Mouse (Mus musculus): Measurements from ENCODE around the gene Auts2. TPM values are rescaled to one million over a fixed set of nuclear protein-coding genes. Genes with fewer than 3 reads are reported as not detected.
A peak's percentile ranks its signal among the peaks of the same experiment; 100 is the strongest.

Gene Auts2
- polyA plus RNA-seq, 1 experiment from 2014 or later, result 74.1 TPM

DNA sequence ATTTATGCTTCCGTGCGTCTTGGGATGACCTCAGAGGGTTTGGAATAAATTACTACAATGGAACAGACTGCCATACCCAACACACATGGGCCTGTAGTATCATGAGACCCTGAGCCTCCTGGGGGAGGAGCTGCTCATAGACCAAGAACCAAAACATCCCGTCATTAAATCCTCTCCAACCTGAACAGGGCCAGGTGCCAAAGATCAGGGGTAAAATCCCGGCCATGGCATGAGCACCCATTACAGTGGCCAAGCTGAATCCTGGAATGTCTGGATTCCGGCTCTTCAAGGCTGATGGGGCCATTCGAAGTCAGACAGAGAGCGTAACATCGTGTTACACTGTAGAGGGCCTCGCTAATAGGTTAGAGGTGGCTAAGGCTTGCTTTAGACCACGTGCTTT, 932.4 kb downstream of the Auts2 start:
- no peaks in the 10 kb centered on the region for H3K36me3 ChIP-seq
- peaks cover 21% of the 10 kb centered on the region; the same call in 1 of the 2 replicates for H3K4me1 ChIP-seq
- H3K9me3 ChIP-seq, result no peaks in the 10 kb centered on the region
- ATAC-seq (ENCODE audit: low FRiP score, low read depth), result no peak
- H3K27me3 ChIP-seq (replicated peaks), result peaks cover 17% of the 10 kb centered on the region
- no peak overlapping the region for H3K9ac ChIP-seq
- peak overlapping the region; percentile 70 for H3K4me2 ChIP-seq (replicated peaks)
- H3K4me3 ChIP-seq, result no peak overlapping the region
- 86% methylated on average over 10 of the region's 10 CpGs for WGBS
- no peak overlapping the region for H3K27ac ChIP-seq

DNA sequence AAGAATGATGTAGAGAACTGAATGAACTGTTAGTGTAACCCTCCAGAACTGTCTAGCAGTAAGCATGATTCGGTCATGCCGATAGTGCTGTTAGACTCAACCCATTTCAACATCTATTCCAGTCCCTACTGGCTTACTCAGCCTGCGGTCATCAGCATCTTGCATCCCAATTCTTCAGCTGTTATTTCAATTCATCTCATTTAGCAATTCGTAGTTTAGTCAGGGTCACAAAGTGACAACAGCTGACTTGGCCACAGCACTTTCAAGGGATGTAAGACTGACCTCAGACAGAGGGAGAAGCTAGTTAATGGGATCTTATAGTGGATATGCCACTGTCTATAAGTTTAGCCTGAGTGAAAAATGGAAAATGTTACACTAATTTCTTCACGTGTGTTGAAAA, 936.4 kb downstream of the Auts2 start:
- H3K27ac ChIP-seq, result no peak overlapping the region
- H3K27me3 ChIP-seq (replicated peaks), result peaks cover 8% of the 10 kb centered on the region; the same call in 1 of the 2 replicates
- no peak overlapping the region for H3K4me2 ChIP-seq (replicated peaks)
- no peak overlapping the region for H3K9ac ChIP-seq
- no peak overlapping the region for H3K4me3 ChIP-seq
- H3K36me3 ChIP-seq, result no peaks in the 10 kb centered on the region
- WGBS, result 91% methylated on average over 5 of the region's 5 CpGs
- ATAC-seq (ENCODE audit: low FRiP score, low read depth), result no peak
- H3K9me3 ChIP-seq, result no peaks in the 10 kb centered on the region
- peaks cover 29% of the 10 kb centered on the region for H3K4me1 ChIP-seq

DNA sequence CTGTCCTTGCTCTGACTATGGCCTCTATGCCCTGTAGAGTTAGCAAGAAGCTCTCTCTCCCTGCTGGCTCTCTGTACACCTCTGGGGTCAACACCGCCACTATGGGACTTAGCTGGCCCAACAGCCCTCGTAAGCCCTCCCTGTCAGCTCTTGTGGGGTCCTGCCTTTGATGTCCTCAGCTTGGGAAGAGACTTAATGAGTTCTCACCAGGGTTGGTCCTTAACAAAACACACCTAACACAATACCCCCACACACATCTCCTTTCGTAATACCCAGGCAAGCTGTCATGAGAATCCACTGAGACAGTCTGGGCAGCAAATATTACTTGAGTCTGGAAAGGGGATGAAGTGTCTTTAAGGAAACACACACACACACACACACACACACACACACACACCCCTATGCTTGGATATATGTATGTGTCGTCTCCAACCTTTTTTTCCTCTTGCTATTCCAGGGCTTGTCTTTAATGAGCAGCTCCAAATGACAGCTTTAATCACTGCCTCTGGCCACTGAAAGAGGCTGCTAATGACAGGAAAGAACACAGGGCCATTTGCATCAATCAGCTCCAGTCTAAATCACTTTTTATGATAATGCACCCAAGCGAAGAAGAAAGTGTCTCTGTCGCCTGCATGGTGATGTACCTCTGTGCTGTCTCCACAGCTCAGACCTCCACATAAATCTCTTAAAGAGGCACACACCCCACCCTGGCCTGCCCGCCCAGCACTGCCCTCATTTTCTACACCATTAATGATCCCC, 941.0 kb downstream of the Auts2 start:
- H3K4me1 ChIP-seq, result peaks cover 45% of the 10 kb centered on the region
- no peak overlapping the region for H3K4me3 ChIP-seq
- peak overlapping the region; percentile 71; the same call in 1 of the 2 replicates for H3K27ac ChIP-seq
- peak overlapping the region; percentile 30 for H3K4me2 ChIP-seq (replicated peaks)
- no peaks in the 10 kb centered on the region for H3K9me3 ChIP-seq
- no peaks in the 10 kb centered on the region for H3K36me3 ChIP-seq
- peak; percentile 76 for ATAC-seq (ENCODE audit: low FRiP score, low read depth)
- 14% methylated on average over 7 of the region's 7 CpGs for WGBS
- H3K27me3 ChIP-seq (replicated peaks), result peaks cover 14% of the 10 kb centered on the region
- no peak overlapping the region for H3K9ac ChIP-seq

DNA sequence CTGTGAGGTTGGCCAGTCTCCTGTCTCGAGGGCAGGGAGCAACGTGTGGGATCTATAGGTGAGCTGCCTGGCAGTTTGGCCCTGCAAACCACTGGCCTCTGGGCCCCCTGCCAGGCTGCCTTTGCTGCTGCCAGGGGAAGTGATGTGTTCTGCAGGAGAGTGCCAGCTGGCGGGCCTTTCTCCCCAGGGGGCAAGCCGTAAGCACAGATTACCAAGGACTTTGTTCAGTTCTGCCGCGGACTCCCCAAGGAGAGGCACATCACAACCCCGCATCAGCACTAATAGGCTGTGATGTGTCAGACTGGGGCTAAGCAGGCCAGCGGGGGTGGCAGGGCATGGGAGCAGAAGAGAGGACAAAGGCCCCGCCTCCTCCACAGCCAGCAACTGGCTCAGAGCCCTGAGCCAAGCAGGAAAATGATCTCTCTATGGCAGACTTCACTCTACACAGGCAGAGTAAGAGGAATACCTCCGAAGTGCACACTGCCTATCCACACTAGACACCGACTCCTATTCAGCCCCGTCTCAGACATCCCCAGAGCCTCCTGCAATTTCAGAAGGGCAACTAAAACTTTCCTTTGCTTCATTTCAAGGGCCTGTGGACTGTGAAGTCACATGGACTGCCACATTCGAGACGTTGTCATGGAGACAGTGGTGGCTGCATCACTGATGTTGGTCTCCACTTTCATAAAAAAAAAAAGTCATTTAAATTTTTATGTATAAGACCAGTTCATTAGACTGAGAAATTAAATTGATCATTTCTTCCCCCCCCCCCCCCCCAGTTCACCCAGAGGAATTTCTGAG, 942.6 kb downstream of the Auts2 start:
- peak; percentile 81 for ATAC-seq (ENCODE audit: low FRiP score, low read depth)
- H3K27ac ChIP-seq, result no peak overlapping the region
- peaks cover 61% of the 10 kb centered on the region for H3K4me1 ChIP-seq
- no peaks in the 10 kb centered on the region for H3K9me3 ChIP-seq
- peak overlapping the region; percentile 34; the same call in 1 of the 2 replicates for H3K4me2 ChIP-seq (replicated peaks)
- H3K36me3 ChIP-seq, result no peaks in the 10 kb centered on the region
- H3K9ac ChIP-seq, result no peak overlapping the region
- 7% methylated on average over 14 of the region's 14 CpGs for WGBS
- no peak overlapping the region for H3K4me3 ChIP-seq
- H3K27me3 ChIP-seq (replicated peaks), result peaks cover 18% of the 10 kb centered on the region; the same call in 1 of the 2 replicates

DNA sequence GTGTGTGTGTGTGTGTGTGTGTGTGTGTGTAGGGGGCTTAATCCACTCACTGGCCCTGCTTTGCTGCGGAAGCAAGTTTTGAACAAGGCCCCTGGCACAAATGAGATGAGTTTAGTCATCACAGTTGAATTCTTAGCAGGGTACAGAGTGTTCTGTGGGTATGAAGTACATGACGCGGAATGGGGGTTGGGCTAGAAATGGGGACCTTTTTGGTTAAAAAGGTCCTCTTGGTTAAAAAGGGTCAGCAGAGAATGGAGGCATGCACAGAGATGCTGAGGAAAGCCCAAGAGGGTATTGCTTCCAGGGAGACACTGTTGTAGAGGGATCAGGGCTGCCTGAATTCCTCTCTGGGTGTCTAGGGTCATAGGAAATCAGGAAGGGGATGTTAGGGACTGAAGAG, 945.6 kb downstream of the Auts2 start:
- WGBS, result 81% methylated on average over 3 of the region's 3 CpGs
- H3K4me1 ChIP-seq, result peaks cover 55% of the 10 kb centered on the region
- no peaks in the 10 kb centered on the region for H3K9me3 ChIP-seq
- H3K4me2 ChIP-seq (replicated peaks), result no peak overlapping the region
- ATAC-seq (ENCODE audit: low FRiP score, low read depth), result no peak
- H3K27ac ChIP-seq, result no peak overlapping the region
- H3K4me3 ChIP-seq, result no peak overlapping the region
- H3K36me3 ChIP-seq, result no peaks in the 10 kb centered on the region
- H3K27me3 ChIP-seq (replicated peaks), result peaks cover 16% of the 10 kb centered on the region; the same call in 1 of the 2 replicates
- no peak overlapping the region for H3K9ac ChIP-seq

DNA sequence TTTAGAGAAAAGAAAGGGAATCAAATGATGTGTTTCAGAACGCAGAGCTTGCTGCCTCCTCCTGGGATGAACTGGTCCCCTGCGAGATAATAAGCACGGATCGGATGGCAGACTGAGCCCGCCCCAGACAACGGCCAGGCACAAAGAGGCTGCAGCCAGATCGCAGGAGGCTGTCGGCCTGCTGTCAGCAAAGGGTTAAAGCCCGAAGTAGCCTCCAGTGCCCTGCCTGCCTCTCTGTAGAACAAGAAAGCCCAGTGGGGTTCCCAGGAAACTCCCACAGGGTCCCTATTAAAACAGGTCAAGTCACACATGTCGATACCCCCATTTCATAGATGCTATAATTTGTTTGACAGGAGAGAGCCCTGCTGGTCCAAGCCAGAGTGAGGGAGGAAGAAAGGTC, 946.6 kb downstream of the Auts2 start:
- Histone ChIP-seq H3K27ac (peak overlapping the region; percentile 57; the same call in 1 of the 2 replicates), H3K36me3 (no peaks in the 10 kb centered on the region), H3K9me3 (no peaks in the 10 kb centered on the region), H3K4me1 (peaks cover 50% of the 10 kb centered on the region), H3K4me3 (no peak overlapping the region), H3K9ac (0 out of 2 replicates have a peak overlapping the region, but pooled peaks have one; percentile 33), H3K27me3 (replicated peaks) (peaks cover 24% of the 10 kb centered on the region), H3K4me2 (replicated peaks) (peak overlapping the region; percentile 30)
- ATAC-seq (ENCODE audit: low FRiP score, low read depth), result no peak
- WGBS, result 1% methylated on average over 10 of the region's 10 CpGs

DNA sequence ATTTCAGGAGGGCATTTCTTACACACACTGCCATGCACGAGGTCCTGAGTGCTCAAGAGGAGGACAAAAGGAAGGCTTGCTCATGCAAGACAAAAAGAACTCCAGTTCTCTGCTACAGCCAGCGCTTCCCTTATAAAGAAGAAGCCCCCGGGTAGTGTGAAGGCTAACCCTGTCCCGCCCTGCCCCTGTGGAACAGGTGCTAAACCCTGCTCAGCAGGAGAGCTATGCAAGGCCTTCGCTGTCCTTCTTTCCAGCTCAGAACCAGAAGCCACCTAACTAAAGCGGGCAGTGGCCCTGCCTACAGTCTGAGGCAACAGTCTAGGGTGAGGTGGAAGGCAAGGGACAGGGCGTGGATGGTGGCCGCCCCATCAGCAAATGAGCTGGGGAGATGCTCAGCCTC, 947.4 kb downstream of the Auts2 start:
- no peak for ATAC-seq (ENCODE audit: low FRiP score, low read depth)
- Histone ChIP-seq H3K9ac (no peak overlapping the region), H3K9me3 (no peaks in the 10 kb centered on the region), H3K4me1 (peaks cover 42% of the 10 kb centered on the region), H3K27me3 (replicated peaks) (peaks cover 27% of the 10 kb centered on the region), H3K27ac (0 out of 2 replicates have a peak overlapping the region, but pooled peaks have one; percentile 5), H3K4me3 (no peak overlapping the region), H3K36me3 (no peaks in the 10 kb centered on the region), H3K4me2 (replicated peaks) (peak overlapping the region; percentile 30; the same call in 1 of the 2 replicates)
- 8% methylated on average over 8 of the region's 8 CpGs for WGBS

DNA sequence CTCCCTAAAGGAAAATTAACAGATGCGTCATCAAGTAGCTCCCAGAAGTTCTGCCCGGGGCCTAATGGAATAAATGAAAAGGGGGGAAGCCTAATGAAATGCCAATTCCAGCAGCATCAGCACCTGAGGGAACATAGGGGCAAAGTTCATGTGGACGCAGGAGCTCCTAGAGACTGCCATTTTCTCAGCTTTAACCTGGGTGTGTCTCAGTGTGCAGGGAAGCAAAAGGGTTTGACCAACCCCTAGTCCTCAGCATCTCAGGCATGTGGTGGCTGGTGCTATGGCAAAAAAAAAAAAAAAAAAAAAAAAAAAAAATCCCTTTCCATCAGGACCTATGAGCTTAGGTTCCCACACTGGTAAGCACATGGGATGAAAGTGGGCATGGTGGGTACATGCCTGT, 948.5 kb downstream of the Auts2 start:
- Histone ChIP-seq H3K9ac (no peak overlapping the region), H3K4me1 (peaks cover 30% of the 10 kb centered on the region), H3K4me3 (no peak overlapping the region), H3K27me3 (replicated peaks) (peaks cover 30% of the 10 kb centered on the region), H3K9me3 (no peaks in the 10 kb centered on the region), H3K27ac (no peak overlapping the region), H3K4me2 (replicated peaks) (no peak overlapping the region), H3K36me3 (no peaks in the 10 kb centered on the region)
- 60% methylated on average over 3 of the region's 3 CpGs for WGBS
- no peak for ATAC-seq (ENCODE audit: low FRiP score, low read depth)

DNA sequence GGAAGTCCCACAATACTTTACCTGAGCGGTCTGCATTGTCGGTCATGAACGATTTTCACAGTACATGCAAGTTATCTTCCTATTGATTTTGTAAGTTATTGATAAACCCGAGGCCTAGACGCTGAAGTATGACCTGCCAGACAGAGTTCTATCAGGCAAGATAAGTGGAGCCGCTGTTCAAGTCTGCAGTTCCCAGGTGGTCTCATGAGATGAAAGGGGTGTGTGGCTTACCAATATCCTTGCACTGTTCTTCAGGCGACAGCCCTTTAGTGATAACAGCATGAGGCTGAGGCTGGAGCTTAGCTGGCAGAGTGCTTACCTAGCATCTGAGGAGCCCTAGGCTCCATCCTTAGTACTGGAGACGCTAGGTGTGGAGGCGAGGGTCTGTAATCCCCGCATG, 949.9 kb downstream of the Auts2 start:
- Histone ChIP-seq H3K9me3 (no peaks in the 10 kb centered on the region), H3K36me3 (no peaks in the 10 kb centered on the region), H3K4me3 (no peak overlapping the region), H3K9ac (no peak overlapping the region), H3K4me2 (replicated peaks) (no peak overlapping the region), H3K27me3 (replicated peaks) (peaks cover 30% of the 10 kb centered on the region), H3K4me1 (peaks cover 26% of the 10 kb centered on the region), H3K27ac (no peak overlapping the region)
- WGBS, result 95% methylated on average over 10 of the region's 10 CpGs
- no peak for ATAC-seq (ENCODE audit: low FRiP score, low read depth)

DNA sequence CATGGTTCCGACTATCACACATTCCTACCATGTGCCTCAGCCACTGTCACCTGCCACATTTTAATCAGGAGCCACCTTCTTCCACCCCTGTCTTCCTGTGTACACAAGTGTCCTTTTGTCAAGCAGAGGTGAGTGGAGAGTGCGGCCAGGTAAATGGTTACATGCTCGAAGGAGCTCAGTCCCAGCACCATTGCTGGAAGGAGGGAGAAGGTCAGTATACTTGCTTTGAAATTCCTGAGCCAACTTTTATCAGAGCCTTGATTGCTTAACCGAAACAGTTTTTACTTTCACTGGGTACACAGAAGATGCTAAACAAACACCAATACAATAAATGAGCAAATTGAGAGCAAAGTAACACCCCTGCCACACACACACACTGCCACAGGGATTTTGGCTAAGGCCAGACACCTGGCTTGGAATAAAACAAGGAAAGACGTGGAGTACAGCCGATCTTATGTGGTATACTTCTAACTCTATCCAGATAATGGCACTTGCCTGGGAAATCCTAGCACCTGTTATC, 953.1 kb downstream of the Auts2 start:
- Histone ChIP-seq H3K27ac (no peak overlapping the region), H3K36me3 (no peaks in the 10 kb centered on the region), H3K4me1 (peaks cover 25% of the 10 kb centered on the region), H3K4me2 (replicated peaks) (no peak overlapping the region), H3K9ac (no peak overlapping the region), H3K27me3 (replicated peaks) (peaks cover 33% of the 10 kb centered on the region), H3K4me3 (no peak overlapping the region), H3K9me3 (no peaks in the 10 kb centered on the region)
- 91% methylated on average over 6 of the region's 6 CpGs for WGBS
- no peak for ATAC-seq (ENCODE audit: low FRiP score, low read depth)

DNA sequence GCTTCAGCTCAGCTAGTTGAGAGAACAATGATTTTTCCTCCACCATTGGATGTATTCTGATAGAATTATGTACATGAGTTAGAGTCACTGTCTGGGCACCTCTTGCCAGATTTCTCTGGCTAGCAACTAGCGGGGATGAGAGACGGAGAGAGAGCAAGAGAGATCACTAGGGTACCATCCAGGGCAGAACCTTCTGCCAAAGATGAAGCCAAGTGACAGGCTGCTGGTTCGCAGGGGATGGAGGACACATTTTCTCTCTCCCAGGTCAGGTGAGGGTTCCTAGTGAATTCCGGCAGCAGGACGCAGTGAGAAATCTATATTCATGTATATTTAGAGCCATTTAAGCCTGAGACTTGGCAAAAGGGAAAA, 956.8 kb downstream of the Auts2 start:
- Histone ChIP-seq H3K27me3 (replicated peaks) (peaks cover 28% of the 10 kb centered on the region), H3K9ac (0 out of 2 replicates have a peak overlapping the region, but pooled peaks have one; percentile 30), H3K36me3 (no peaks in the 10 kb centered on the region), H3K9me3 (no peaks in the 10 kb centered on the region), H3K4me3 (no peak overlapping the region), H3K4me1 (peaks cover 54% of the 10 kb centered on the region), H3K27ac (0 out of 2 replicates have a peak overlapping the region, but pooled peaks have one; percentile 57), H3K4me2 (replicated peaks) (peak overlapping the region; percentile 49)
- 0 out of 2 replicates have a peak, but pooled peaks have one; percentile 10 for ATAC-seq (ENCODE audit: low FRiP score, low read depth)
- WGBS, result 34% methylated on average over 5 of the region's 5 CpGs

Measured in neural tube, embryonic 12.5 days (tissue).